Mouse (Mus musculus) neural tube, embryonic 12.5 days (tissue): Measurements from ENCODE around the gene Srgap3. TPM values are rescaled to one million over a fixed set of nuclear protein-coding genes. Genes with fewer than 3 reads are reported as not detected.
A peak's percentile ranks its signal among the peaks of the same experiment; 100 is the strongest.
"Not testable (repeated sequence)": the region's sequence is repeated elsewhere in the genome, so short reads cannot be mapped to it uniquely, and the experiment has no call there.

ENCODE experiments used
- ATAC-seq: fragments of 200-750 bp; cut with Nextera tagmentation; 2 replicates; pipeline ENCODE4 v1.8.0; 2017; ENCODE audit warnings: low read depth, mild to moderate bottlenecking, moderate TSS enrichment, moderate library complexity; ENCODE audit not compliant: low FRiP score
- H3K27ac ChIP-seq: fragments of 300-500 bp; sonication (generic); 2 replicates; pipeline ENCODE4 v1.5.1; 2016
- H3K27me3 ChIP-seq: fragments of 300-500 bp; sonication (generic); replicated peaks from 2 replicates; pipeline ENCODE4 v1.6.1; 2016; ENCODE audit warnings: mild to moderate bottlenecking
- H3K36me3 ChIP-seq: fragments of 300-500 bp; sonication (generic); 2 replicates; pipeline ENCODE4 v1.6.1; 2016; ENCODE audit warnings: mild to moderate bottlenecking
- H3K4me1 ChIP-seq: fragments of 300-500 bp; sonication (generic); 2 replicates; pipeline ENCODE4 v1.6.1; 2016
- H3K4me2 ChIP-seq: fragments of 300-500 bp; sonication (generic); replicated peaks from 2 replicates; pipeline ENCODE4 v1.6.1; 2016; ENCODE audit warnings: mild to moderate bottlenecking
- H3K4me3 ChIP-seq: fragments of 300-500 bp; sonication (generic); 2 replicates; pipeline ENCODE4 v1.5.1; 2016
- H3K9ac ChIP-seq: fragments of 300-500 bp; sonication (generic); 2 replicates; pipeline ENCODE4 v1.6.1; 2016; ENCODE audit warnings: mild to moderate bottlenecking
- H3K9me3 ChIP-seq: fragments of 300-500 bp; sonication (generic); 2 replicates; pipeline ENCODE4 v1.6.1; 2016; ENCODE audit warnings: mild to moderate bottlenecking
- WGBS: fragments of 180-500 bp; shearing (Covaris S2); methylation state at CpG from one replicate; pipeline ENCODE4 v1.1.7; 2016; 5-methylcytosine and 5-hydroxymethylcytosine counted together
- polyA plus RNA-seq: library from polyadenylated mRNA; unstranded; fragments of >200 nt; fragmentation: Nextera tagmentation; extraction: Ambion mirVana; gene quantifications from 2 replicates; pipeline ENCODE4 v1.2.1, GENCODE M21; 2016

Srgap3 gene
- polyA plus RNA-seq, 1 experiment from 2014 or later, result 37.0 TPM

DNA sequence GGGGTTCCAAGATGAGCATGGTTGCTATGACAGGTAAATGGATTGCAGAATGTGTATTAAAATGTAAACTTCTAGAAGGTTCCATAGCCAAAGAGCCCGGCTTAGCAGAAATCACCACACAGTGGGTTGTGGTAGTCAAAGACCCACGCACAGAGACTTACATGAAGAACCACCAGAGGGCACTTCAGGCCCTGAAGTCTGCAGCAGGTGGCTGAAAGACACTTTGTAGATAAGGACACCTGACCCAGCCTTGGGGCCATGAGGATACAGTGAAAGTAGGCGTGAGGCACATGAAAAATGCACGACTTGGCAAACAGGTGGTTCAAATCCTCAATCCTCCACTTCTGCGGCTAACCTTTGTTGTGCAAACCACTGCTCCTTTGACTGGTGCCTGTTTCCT lies 229.9 kb downstream of the Srgap3 start:
- ATAC-seq, result no peak
- H3K9me3 ChIP-seq, result 0 out of 2 replicates have a peak, but pooled peaks cover 3% of the 10 kb centered on the region
- no peak overlapping the region for H3K9ac ChIP-seq
- H3K4me1 ChIP-seq, result no peaks in the 10 kb centered on the region
- H3K4me3 ChIP-seq, result no peak overlapping the region
- peaks cover 28% of the 10 kb centered on the region for H3K36me3 ChIP-seq
- H3K27me3 ChIP-seq, result no peaks in the 10 kb centered on the region
- WGBS, result 62% methylated on average over 5 of the region's 5 CpGs
- H3K27ac ChIP-seq, result no peak overlapping the region
- H3K4me2 ChIP-seq, result no peak overlapping the region

GRCm38 (mm10) chr6:112713951-112714350 lies 233.1 kb downstream of the Srgap3 start:
- Histone ChIP-seq H3K27ac (no peak overlapping the region), H3K9ac (no peak overlapping the region), H3K4me3 (no peak overlapping the region), H3K9me3 (0 out of 2 replicates have a peak, but pooled peaks cover 5% of the 10 kb centered on the region), H3K4me1 (no peaks in the 10 kb centered on the region), H3K4me2 (no peak overlapping the region), H3K36me3 (0 out of 2 replicates have a peak, but pooled peaks cover 4% of the 10 kb centered on the region), H3K27me3 (no peaks in the 10 kb centered on the region)
- no peak for ATAC-seq
- WGBS, result 72% methylated on average over 3 of the region's 3 CpGs

- not testable (repeated sequence) for H3K36me3 ChIP-seq, H3K9me3 ChIP-seq, H3K4me2 ChIP-seq, H3K4me3 ChIP-seq, H3K4me1 ChIP-seq, H3K27ac ChIP-seq, H3K27me3 ChIP-seq, H3K9ac ChIP-seq, ATAC-seq
- 90% methylated on average over 4 of the region's 4 CpGs for WGBS
Observed at GRCm38 (mm10) chr6:112702296-112702695, 244.8 kb downstream of the Srgap3 start.

GRCm38 (mm10) chr6:112700392-112700791 lies 246.7 kb downstream of the Srgap3 start:
- ATAC-seq, result no peak
- Histone ChIP-seq H3K9me3 (no peaks in the 10 kb centered on the region), H3K4me3 (no peak overlapping the region), H3K4me2 (no peak overlapping the region), H3K27ac (no peak overlapping the region), H3K9ac (no peak overlapping the region), H3K4me1 (peaks cover 7% of the 10 kb centered on the region), H3K36me3 (no peaks in the 10 kb centered on the region), H3K27me3 (no peaks in the 10 kb centered on the region)
- WGBS, result 0% methylated on average over 1 of the region's 1 CpGs

GRCm38 (mm10) chr6:112699115-112699514 lies 248.0 kb downstream of the Srgap3 start:
- no peaks in the 10 kb centered on the region for H3K36me3 ChIP-seq
- 74% methylated on average over 1 of the region's 1 CpGs for WGBS
- H3K27me3 ChIP-seq, result no peaks in the 10 kb centered on the region
- H3K4me3 ChIP-seq, result no peak overlapping the region
- no peak overlapping the region for H3K4me2 ChIP-seq
- no peak overlapping the region for H3K9ac ChIP-seq
- ATAC-seq, result no peak
- no peak overlapping the region for H3K27ac ChIP-seq
- H3K4me1 ChIP-seq, result peaks cover 12% of the 10 kb centered on the region
- H3K9me3 ChIP-seq, result no peaks in the 10 kb centered on the region

GRCm38 (mm10) chr6:112696056-112696950 lies 250.8 kb downstream of the Srgap3 start, which contains the start of gene Rad18:
Rad18 (minus strand) TSS chr6:112696686.
- WGBS, result 1% methylated on average over 77 of the region's 77 CpGs
- H3K9ac ChIP-seq, result peak within 1 kb of the TSS; percentile 56
- no peaks in the 10 kb centered on the region for H3K27me3 ChIP-seq
- H3K9me3 ChIP-seq, result no peaks in the 10 kb centered on the region
- H3K4me1 ChIP-seq, result peaks cover 12% of the 10 kb centered on the region
- H3K36me3 ChIP-seq, result no peaks in the 10 kb centered on the region
- peak; percentile 96 for ATAC-seq
- no peak within 1 kb of the TSS for H3K27ac ChIP-seq
- peak within 1 kb of the TSS; percentile 56 for H3K4me3 ChIP-seq
- H3K4me2 ChIP-seq, result peak within 1 kb of the TSS; percentile 68

DNA sequence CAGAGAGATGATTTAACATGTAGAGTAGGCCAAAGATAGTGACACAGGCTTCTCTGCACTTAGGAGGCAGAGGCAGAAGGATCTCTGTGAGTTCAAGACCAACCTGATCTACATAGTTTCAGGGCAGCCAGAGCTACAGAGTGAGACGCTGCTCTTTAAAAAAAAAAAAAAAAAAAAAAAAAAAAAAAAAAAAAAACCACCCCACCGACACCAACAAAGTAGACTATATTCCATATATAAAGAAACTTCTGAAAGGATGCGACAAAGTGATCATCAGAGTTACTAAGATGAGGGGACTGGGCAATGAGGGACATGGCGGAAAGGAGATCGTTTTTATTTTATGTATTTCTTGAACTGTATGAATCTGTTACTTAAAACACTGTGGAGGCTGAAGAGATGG lies 252.6 kb downstream of the Srgap3 start:
- no peaks in the 10 kb centered on the region for H3K27me3 ChIP-seq
- ATAC-seq, result no peak
- H3K4me1 ChIP-seq, result peaks cover 12% of the 10 kb centered on the region
- no peak overlapping the region for H3K9ac ChIP-seq
- 92% methylated on average over 5 of the region's 5 CpGs for WGBS
- no peaks in the 10 kb centered on the region for H3K9me3 ChIP-seq
- H3K4me3 ChIP-seq, result no peak overlapping the region
- no peak overlapping the region for H3K27ac ChIP-seq
- H3K4me2 ChIP-seq, result no peak overlapping the region
- no peaks in the 10 kb centered on the region for H3K36me3 ChIP-seq

- peaks cover 12% of the 10 kb centered on the region for H3K4me1 ChIP-seq
- H3K27ac ChIP-seq, result no peak overlapping the region
- no peaks in the 10 kb centered on the region for H3K36me3 ChIP-seq
- no peaks in the 10 kb centered on the region for H3K27me3 ChIP-seq
- H3K9me3 ChIP-seq, result no peaks in the 10 kb centered on the region
- H3K4me2 ChIP-seq, result no peak overlapping the region
- WGBS, result 97% methylated on average over 1 of the region's 1 CpGs
- no peak overlapping the region for H3K4me3 ChIP-seq
- H3K9ac ChIP-seq, result no peak overlapping the region
- ATAC-seq, result no peak
Observed at GRCm38 (mm10) chr6:112691523-112691922, 255.5 kb downstream of the Srgap3 start.

DNA sequence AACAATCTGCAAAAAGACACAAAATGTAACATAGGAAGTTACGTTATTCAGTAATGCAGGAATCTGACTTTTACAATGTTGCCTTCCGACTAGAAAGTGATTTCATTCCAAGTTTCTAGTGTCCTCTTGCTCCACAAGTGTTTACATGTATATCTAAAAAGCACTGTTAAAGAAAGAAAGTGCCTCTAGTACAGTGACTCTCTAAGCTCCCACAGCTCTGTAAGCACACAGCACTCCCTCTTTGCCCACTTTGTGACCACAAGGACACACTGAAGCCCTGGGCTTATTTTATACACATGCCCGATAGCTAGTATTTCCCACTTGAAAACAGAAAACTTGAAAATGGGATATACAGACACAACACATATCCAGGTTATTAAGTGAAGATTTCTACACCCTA lies 259.0 kb downstream of the Srgap3 start:
- Histone ChIP-seq H3K27me3 (no peaks in the 10 kb centered on the region), H3K9ac (no peak overlapping the region), H3K4me1 (no peaks in the 10 kb centered on the region), H3K27ac (no peak overlapping the region), H3K4me2 (no peak overlapping the region), H3K36me3 (no peaks in the 10 kb centered on the region), H3K9me3 (no peaks in the 10 kb centered on the region), H3K4me3 (no peak overlapping the region)
- no peak for ATAC-seq
- 94% methylated on average over 3 of the region's 3 CpGs for WGBS

GRCm38 (mm10) chr6:112686485-112686884 lies 260.6 kb downstream of the Srgap3 start:
- Histone ChIP-seq H3K27me3 (no peaks in the 10 kb centered on the region), H3K9me3 (no peaks in the 10 kb centered on the region), H3K4me2 (no peak overlapping the region), H3K4me1 (no peaks in the 10 kb centered on the region), H3K36me3 (peaks cover 6% of the 10 kb centered on the region; the same call in 1 of the 2 replicates), H3K9ac (no peak overlapping the region), H3K27ac (no peak overlapping the region), H3K4me3 (no peak overlapping the region)
- ATAC-seq, result no peak
- WGBS, result 83% methylated on average over 7 of the region's 7 CpGs

GRCm38 (mm10) chr6:112684065-112684464 lies 263.0 kb downstream of the Srgap3 start:
- ATAC-seq, result no peak
- 86% methylated on average over 2 of the region's 2 CpGs for WGBS
- no peak overlapping the region for H3K4me3 ChIP-seq

More at GRCm38 (mm10) chr6:112684065-112684464, 263.0 kb downstream of the Srgap3 start:
- H3K4me1 ChIP-seq, result no peaks in the 10 kb centered on the region
- no peaks in the 10 kb centered on the region for H3K27me3 ChIP-seq
- H3K27ac ChIP-seq, result no peak overlapping the region
- peaks cover 12% of the 10 kb centered on the region; the same call in 1 of the 2 replicates for H3K36me3 ChIP-seq
- H3K9me3 ChIP-seq, result no peaks in the 10 kb centered on the region
- no peak overlapping the region for H3K4me2 ChIP-seq
- no peak overlapping the region for H3K9ac ChIP-seq
